Mouse (Mus musculus) heart, embryonic 16.5 days (tissue): Measurements from ENCODE around the gene Adcy5. TPM values are rescaled to one million over a fixed set of nuclear protein-coding genes. Genes with fewer than 3 reads are reported as not detected.

Experiments
- ATAC-seq: fragments of 200-750 bp; cut with Nextera tagmentation; replicated peaks from 2 replicates; pipeline ENCODE4 v1.8.0; 2017; ENCODE audit warnings: moderate number of reproducible peaks; ENCODE audit not compliant: insufficient read depth, low FRiP score; ENCODE audit errors: extremely low read depth
- H3K27ac ChIP-seq: fragments of 300-500 bp; sonication (generic); 2 replicates; pipeline ENCODE4 v1.5.1; 2014; ENCODE audit warnings: mild to moderate bottlenecking, low read length, control low read depth, moderate library complexity
- H3K27me3 ChIP-seq: fragments of 300-500 bp; sonication (generic); 2 replicates; pipeline ENCODE4 v1.6.1; 2014; ENCODE audit warnings: low read length, mixed read lengths; ENCODE audit not compliant: control insufficient read depth, insufficient read depth
- H3K36me3 ChIP-seq: fragments of 300-500 bp; sonication (generic); 2 replicates; pipeline ENCODE4 v1.6.1; 2014; ENCODE audit not compliant: control insufficient read depth, insufficient read depth
- H3K4me1 ChIP-seq: fragments of 300-500 bp; sonication (generic); 2 replicates; pipeline ENCODE4 v1.6.1; 2014; ENCODE audit warnings: low read length, mixed read lengths; ENCODE audit not compliant: control insufficient read depth, insufficient read depth
- H3K4me2 ChIP-seq: fragments of 300-500 bp; sonication (generic); 2 replicates; pipeline ENCODE4 v1.6.1; 2014; ENCODE audit warnings: low read depth, mild to moderate bottlenecking, control low read depth, low read length
- H3K4me3 ChIP-seq: fragments of 300-500 bp; sonication (generic); 2 replicates; pipeline ENCODE4 v1.5.1; 2014; ENCODE audit warnings: mild to moderate bottlenecking, control low read depth, low read length
- H3K9ac ChIP-seq: fragments of 300-500 bp; sonication (generic); 2 replicates; pipeline ENCODE4 v1.6.1; 2014; ENCODE audit warnings: low read length, control low read depth
- H3K9me3 ChIP-seq: fragments of 300-500 bp; sonication (generic); replicated peaks from 2 replicates; pipeline ENCODE4 v1.6.1; 2016; ENCODE audit warnings: low read length; ENCODE audit not compliant: control insufficient read depth
- WGBS: fragments of 180-500 bp; shearing (Covaris S2); extraction: QIAGEN DNeasy Blood & Tissue Kit; methylation state at CpG from one replicate; pipeline ENCODE4 v1.1.7; 2014; 5-methylcytosine and 5-hydroxymethylcytosine counted together
- polyA plus RNA-seq: library from polyadenylated mRNA; unstranded; fragments of >200 nt; fragmentation: Nextera tagmentation; extraction: Ambion mirVana; gene quantifications from 2 replicates; pipeline ENCODE4 v1.2.1, GENCODE M21; 2015

Adcy5 gene
- polyA plus RNA-seq, 1 experiment from 2014 or later = 9.2 TPM

DNA sequence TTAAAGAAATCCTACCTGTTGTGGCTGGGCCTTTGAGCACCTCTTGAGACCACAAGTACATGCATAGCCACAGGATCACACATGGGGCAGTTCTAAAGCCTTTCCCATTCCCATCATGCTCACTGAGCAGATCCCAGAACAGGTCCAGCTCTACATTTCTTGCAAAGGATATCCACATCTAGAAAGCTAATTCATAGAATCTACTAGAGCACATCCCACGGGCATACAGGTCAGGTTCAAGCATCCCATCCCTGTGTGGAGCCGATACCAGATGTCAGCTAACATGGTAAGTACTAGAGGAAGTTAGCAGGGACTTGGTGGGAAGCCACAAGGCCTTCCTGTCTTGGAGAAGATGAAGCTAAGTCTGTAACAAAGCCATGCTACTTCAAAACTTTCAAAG, 152.0 kb downstream of the Adcy5 start:
- 81% methylated on average over 2 of the region's 2 CpGs for WGBS
- H3K36me3 ChIP-seq = peaks cover 4% of the 10 kb centered on the region; the same call in 1 of the 2 replicates
- H3K9ac ChIP-seq = no peak overlapping the region
- H3K4me2 ChIP-seq = no peak overlapping the region
- H3K27me3 ChIP-seq = no peaks in the 10 kb centered on the region
- no peak for ATAC-seq
- no peak overlapping the region for H3K4me3 ChIP-seq
- no peak overlapping the region for H3K27ac ChIP-seq
- no peaks in the 10 kb centered on the region for H3K9me3 ChIP-seq
- peaks cover 29% of the 10 kb centered on the region for H3K4me1 ChIP-seq

DNA sequence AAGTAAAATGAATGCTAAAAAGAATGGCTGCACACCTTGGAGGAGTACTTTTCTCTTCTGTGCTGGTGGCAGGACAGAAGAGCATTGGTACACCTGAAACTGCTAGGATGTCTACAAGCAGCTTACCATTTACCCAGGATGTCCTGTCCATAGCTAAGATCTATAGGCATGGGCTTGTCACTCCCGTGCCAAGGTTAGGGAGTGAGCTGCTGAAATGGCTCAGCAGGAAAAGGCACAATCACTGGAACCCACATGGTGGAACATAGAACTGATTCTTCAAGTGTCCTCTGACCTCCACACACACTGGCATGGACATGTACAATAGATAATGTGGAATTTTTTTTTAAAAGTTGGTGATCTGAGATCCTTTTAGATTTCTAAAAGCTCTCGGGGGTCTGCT, 152.7 kb downstream of the Adcy5 start:
- ATAC-seq = no peak
- 80% methylated on average over 2 of the region's 2 CpGs for WGBS

DNA sequence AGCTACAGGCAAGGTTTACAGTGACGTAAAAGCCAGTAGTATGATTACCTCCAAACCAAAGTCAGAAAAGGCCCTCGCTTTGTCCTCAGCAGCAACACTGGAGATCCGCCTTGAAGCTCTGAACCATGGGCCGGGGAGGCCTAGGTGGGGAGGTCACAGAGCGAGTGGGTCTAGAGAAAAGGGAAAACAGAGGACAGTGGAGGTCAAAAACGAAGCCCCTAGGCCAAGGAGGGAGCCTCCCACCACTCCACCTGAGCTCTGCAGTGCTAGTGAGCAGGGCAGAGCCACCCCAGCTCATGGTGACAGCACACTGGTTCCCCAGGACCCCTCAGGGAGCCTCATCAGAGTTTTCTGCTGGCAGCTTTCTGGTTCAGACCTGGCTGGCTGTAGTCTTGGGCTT, 153.3 kb downstream of the Adcy5 start:
- Histone ChIP-seq H3K4me1 (peaks cover 36% of the 10 kb centered on the region), H3K9ac (0 out of 2 replicates have a peak overlapping the region, but pooled peaks have one; percentile 3), H3K27ac (peak overlapping the region; percentile 64), H3K36me3 (peaks cover 4% of the 10 kb centered on the region; the same call in 1 of the 2 replicates), H3K4me2 (no peak overlapping the region), H3K27me3 (no peaks in the 10 kb centered on the region), H3K9me3 (no peaks in the 10 kb centered on the region), H3K4me3 (no peak overlapping the region)
- 77% methylated on average over 6 of the region's 6 CpGs for WGBS
- no peak for ATAC-seq

More for the DNA sequence above, 152.7 kb downstream of the Adcy5 start:
- Histone ChIP-seq H3K4me3 (no peak overlapping the region), H3K27me3 (no peaks in the 10 kb centered on the region), H3K9ac (no peak overlapping the region), H3K4me1 (peaks cover 36% of the 10 kb centered on the region), H3K9me3 (no peaks in the 10 kb centered on the region), H3K27ac (no peak overlapping the region), H3K4me2 (no peak overlapping the region), H3K36me3 (peaks cover 4% of the 10 kb centered on the region; the same call in 1 of the 2 replicates)

GRCm38 (mm10) chr16:35308486-35309143, 153.9 kb downstream of the Adcy5 start:
- H3K4me2 ChIP-seq = no peak overlapping the region
- H3K4me3 ChIP-seq = no peak overlapping the region
- H3K9me3 ChIP-seq = no peaks in the 10 kb centered on the region
- peaks cover 1% of the 10 kb centered on the region; the same call in 1 of the 2 replicates for H3K36me3 ChIP-seq
- peak overlapping the region; percentile 64; the same call in 1 of the 2 replicates for H3K27ac ChIP-seq
- H3K9ac ChIP-seq = no peak overlapping the region
- WGBS = 78% methylated on average over 6 of the region's 6 CpGs
- no peaks in the 10 kb centered on the region for H3K27me3 ChIP-seq
- peaks cover 36% of the 10 kb centered on the region for H3K4me1 ChIP-seq
- ATAC-seq = no peak

DNA sequence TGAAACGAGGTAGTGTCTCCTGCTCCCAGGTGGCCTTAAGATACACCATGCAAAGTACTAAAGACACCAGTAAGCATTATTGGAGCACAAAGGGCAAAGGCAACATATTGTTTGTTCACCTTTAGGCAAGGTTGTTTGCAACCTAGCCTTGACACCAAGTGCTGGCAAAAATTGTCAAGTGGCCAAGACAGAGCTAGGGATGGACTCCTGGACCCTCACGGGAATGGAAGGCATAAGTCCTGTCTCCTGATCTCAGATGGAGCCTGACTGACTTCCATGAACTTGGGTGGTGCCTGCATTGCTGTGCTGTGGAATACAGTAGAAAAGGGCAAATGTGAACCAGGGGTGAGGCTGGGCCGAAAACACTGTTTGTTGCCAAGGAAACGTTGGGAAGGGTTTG, 155.0 kb downstream of the Adcy5 start:
- Histone ChIP-seq H3K9me3 (no peaks in the 10 kb centered on the region), H3K4me3 (no peak overlapping the region), H3K9ac (no peak overlapping the region), H3K36me3 (peaks cover 3% of the 10 kb centered on the region; the same call in 1 of the 2 replicates), H3K27ac (no peak overlapping the region), H3K4me2 (no peak overlapping the region), H3K4me1 (peaks cover 36% of the 10 kb centered on the region), H3K27me3 (no peaks in the 10 kb centered on the region)
- ATAC-seq = no peak
- 81% methylated on average over 4 of the region's 4 CpGs for WGBS

DNA sequence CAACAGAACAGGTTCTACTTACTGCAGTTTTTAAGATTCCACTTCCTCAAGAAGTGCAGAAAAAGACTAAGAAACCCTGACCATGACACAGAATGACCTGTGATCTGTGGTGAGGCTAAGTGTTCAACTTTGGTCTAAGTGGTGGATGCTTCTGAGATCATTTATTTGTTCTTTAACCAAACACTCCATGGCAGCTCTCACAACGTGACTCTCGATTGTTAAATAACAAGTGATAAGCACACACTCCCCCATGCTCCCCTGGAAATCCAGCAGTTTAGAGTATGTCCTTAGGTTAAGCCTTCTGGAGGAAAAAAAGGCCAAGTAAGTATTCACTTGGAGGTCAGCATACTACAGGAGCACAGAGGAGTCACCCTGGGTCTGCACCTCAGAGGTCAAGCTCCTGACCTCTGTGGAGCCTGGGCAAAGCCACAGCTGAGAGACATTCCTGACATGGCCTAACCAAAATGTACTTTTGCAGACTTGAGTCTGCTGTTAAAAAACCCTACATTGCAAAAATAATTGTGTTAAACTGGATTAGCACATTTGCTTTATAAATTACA, 156.0 kb downstream of the Adcy5 start:
- WGBS = 14% methylated on average over 2 of the region's 2 CpGs
- H3K27me3 ChIP-seq = no peaks in the 10 kb centered on the region
- H3K9ac ChIP-seq = no peak overlapping the region
- no peak for ATAC-seq
- no peak overlapping the region for H3K4me3 ChIP-seq
- peaks cover 3% of the 10 kb centered on the region; the same call in 1 of the 2 replicates for H3K36me3 ChIP-seq
- H3K4me2 ChIP-seq = no peak overlapping the region
- H3K27ac ChIP-seq = no peak overlapping the region
- H3K9me3 ChIP-seq = no peaks in the 10 kb centered on the region
- H3K4me1 ChIP-seq = peaks cover 38% of the 10 kb centered on the region

DNA sequence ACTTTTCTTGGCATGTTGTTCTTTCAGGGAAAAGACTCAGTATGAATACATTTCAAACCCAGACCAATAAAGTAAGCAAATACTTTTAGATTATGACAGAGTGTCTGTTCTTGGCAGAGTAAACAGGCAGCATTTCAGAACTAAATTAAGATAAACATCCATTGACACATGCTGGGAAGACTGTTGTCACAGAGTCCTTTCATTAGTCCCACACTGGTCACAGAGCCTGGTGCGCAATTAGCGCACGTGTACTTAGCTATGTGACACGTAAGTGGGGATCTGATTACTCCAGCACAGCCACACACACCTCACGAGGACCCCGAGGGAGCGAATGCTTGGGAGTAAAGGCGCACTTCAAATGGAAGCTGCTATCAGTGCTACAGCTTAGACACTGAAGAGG, 156.9 kb downstream of the Adcy5 start:
- no peak for ATAC-seq
- H3K4me1 ChIP-seq = peaks cover 39% of the 10 kb centered on the region
- H3K27me3 ChIP-seq = no peaks in the 10 kb centered on the region
- H3K9ac ChIP-seq = no peak overlapping the region
- no peak overlapping the region for H3K27ac ChIP-seq
- H3K4me2 ChIP-seq = no peak overlapping the region
- H3K4me3 ChIP-seq = no peak overlapping the region
- H3K36me3 ChIP-seq = peaks cover 3% of the 10 kb centered on the region; the same call in 1 of the 2 replicates
- 43% methylated on average over 8 of the region's 8 CpGs for WGBS
- no peaks in the 10 kb centered on the region for H3K9me3 ChIP-seq

DNA sequence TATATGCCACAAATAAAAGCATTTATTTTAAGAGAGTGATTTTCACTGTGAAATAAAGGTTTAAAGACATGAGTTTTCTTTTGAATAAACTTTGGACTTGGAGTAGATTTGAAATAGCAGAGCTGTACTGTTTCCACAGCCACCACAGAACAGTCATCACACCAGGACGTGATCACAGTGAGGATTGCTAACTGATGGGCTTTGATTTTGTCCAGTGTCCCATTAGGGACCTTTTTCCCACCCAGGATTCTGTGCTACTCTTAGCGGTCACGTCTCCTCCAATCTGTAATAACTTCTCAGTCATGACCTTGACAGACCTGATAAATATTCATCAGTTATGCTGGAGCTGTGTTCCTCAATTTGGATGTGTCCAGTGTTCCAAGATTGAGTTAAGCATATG, 160.8 kb downstream of the Adcy5 start:
- Histone ChIP-seq H3K4me1 (peaks cover 14% of the 10 kb centered on the region), H3K4me3 (no peak overlapping the region), H3K27me3 (no peaks in the 10 kb centered on the region), H3K27ac (peak overlapping the region; percentile 33; the same call in 1 of the 2 replicates), H3K9ac (no peak overlapping the region), H3K9me3 (no peaks in the 10 kb centered on the region), H3K36me3 (peaks cover 3% of the 10 kb centered on the region; the same call in 1 of the 2 replicates), H3K4me2 (no peak overlapping the region)
- WGBS = 30% methylated on average over 3 of the region's 3 CpGs
- ATAC-seq = no peak

DNA sequence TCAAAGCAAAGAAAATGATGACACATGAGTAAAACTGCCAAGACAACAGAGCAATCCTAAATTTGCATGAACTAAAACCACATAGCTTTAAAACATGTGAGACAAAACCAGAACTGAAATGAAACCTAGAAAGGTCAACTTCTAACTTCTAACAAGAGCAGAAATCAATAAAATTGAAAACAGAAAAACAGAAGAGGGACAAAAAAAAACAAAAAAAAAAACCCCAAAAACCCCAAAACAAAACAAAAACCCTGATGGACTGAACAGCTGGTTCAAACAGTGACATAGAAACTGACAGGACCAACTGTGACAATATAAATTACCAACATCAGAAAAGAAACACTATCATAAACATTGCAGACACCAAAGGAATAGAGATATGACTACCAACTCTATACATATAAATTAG, 162.2 kb downstream of the Adcy5 start:
- peaks cover 8% of the 10 kb centered on the region; the same call in 1 of the 2 replicates for H3K4me1 ChIP-seq
- no peak for ATAC-seq
- H3K4me3 ChIP-seq = no peak overlapping the region
- H3K27ac ChIP-seq = no peak overlapping the region
- no peak overlapping the region for H3K9ac ChIP-seq
- no peaks in the 10 kb centered on the region for H3K9me3 ChIP-seq
- no peaks in the 10 kb centered on the region for H3K27me3 ChIP-seq
- peaks cover 3% of the 10 kb centered on the region; the same call in 1 of the 2 replicates for H3K36me3 ChIP-seq
- H3K4me2 ChIP-seq = no peak overlapping the region
